Mouse (Mus musculus) midbrain, embryonic 14.5 days (tissue): ENCODE results near the gene Snrnp35. TPM values are rescaled to one million over a fixed set of nuclear protein-coding genes. Genes with fewer than 3 reads are reported as not detected.

ENCODE experiments used
- ATAC-seq: fragments of 200-750 bp; cut with Nextera tagmentation; 2 replicates; pipeline ENCODE4 v1.8.0; 2017; ENCODE audit warnings: moderate number of reproducible peaks, moderate library complexity; ENCODE audit not compliant: low FRiP score, low TSS enrichment
- DNase-seq: peaks from one replicate; pipeline ENCODE4 v3.0.0-alpha.2; 2015
- H3K27ac ChIP-seq: fragments of 300-500 bp; sonication (generic); replicated peaks from 2 replicates; pipeline ENCODE4 v1.5.1; 2014; ENCODE audit warnings: mild to moderate bottlenecking, low read depth, low read length, moderate library complexity
- H3K27me3 ChIP-seq: fragments of 300-500 bp; sonication (generic); 2 replicates; pipeline ENCODE4 v1.6.1; 2014; ENCODE audit warnings: low read length, control low read depth, mixed read lengths; ENCODE audit not compliant: control insufficient read depth, insufficient read depth
- H3K36me3 ChIP-seq: fragments of 300-500 bp; sonication (generic); 2 replicates; pipeline ENCODE4 v1.6.1; 2014; ENCODE audit warnings: low read length, control low read depth; ENCODE audit not compliant: control insufficient read depth, insufficient read depth
- H3K4me1 ChIP-seq: fragments of 300-500 bp; sonication (generic); 2 replicates; pipeline ENCODE4 v1.6.1; 2014; ENCODE audit warnings: mild to moderate bottlenecking, antibody characterized with exemption, low read length, control low read depth; ENCODE audit not compliant: control insufficient read depth, insufficient read depth
- H3K4me2 ChIP-seq: fragments of 300-500 bp; sonication (generic); 2 replicates; pipeline ENCODE4 v1.6.1; 2014; ENCODE audit warnings: mild to moderate bottlenecking, low read length, moderate library complexity
- H3K4me3 ChIP-seq: fragments of 300-500 bp; sonication (generic); replicated peaks from 2 replicates; pipeline ENCODE4 v1.5.1; 2014; ENCODE audit warnings: low read depth, low read length
- H3K9ac ChIP-seq: fragments of 300-500 bp; sonication (generic); replicated peaks from 2 replicates; pipeline ENCODE4 v1.6.1; 2014; ENCODE audit warnings: mild to moderate bottlenecking, low read length, moderate library complexity
- H3K9me3 ChIP-seq: fragments of 300-500 bp; sonication (generic); 2 replicates; pipeline ENCODE4 v1.6.1; 2016; ENCODE audit warnings: low read length, control low read depth, mixed read lengths; ENCODE audit not compliant: control insufficient read depth
- WGBS: fragments of 180-500 bp; shearing (Covaris S2); extraction: QIAGEN DNeasy Blood & Tissue Kit; methylation state at CpG from one replicate; pipeline ENCODE4 v1.1.7; 2014; 5-methylcytosine and 5-hydroxymethylcytosine counted together
- polyA plus RNA-seq: library from polyadenylated mRNA; unstranded; fragments of >200 nt; fragmentation: Nextera tagmentation; extraction: Ambion mirVana; gene quantifications from 2 replicates; pipeline ENCODE4 v1.2.1, GENCODE M21; 2014

The Snrnp35 gene
- polyA plus RNA-seq, 1 experiment from 2014 or later = 8.9 TPM

DNA sequence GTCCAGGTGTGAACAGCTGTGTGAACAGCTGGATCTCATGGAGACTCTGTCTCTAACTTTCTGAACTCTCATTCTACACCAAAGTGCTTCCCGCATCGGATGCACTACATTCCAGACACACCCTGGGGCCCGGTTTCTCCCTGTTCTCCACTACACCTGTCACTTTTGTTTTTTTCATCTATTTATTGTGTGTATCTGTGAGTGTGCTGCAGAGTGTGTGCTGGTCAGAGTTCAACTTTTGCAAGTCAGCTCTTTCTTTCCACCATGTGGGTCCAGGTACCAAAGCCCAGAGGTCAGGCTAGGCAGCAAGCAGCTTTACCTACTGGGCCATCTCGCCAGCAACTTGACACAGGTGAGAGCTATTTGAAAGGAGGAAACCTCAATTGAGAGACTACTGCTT is 22.3 kb downstream of the Snrnp35 start:
- Histone ChIP-seq H3K9me3 (no peaks in the 10 kb centered on the region), H3K4me3 (no peak overlapping the region), H3K4me2 (no peak overlapping the region), H3K27me3 (no peaks in the 10 kb centered on the region), H3K36me3 (peaks cover 15% of the 10 kb centered on the region), H3K27ac (no peak overlapping the region), H3K4me1 (no peaks in the 10 kb centered on the region), H3K9ac (no peak overlapping the region)
- 95% methylated on average over 4 of the region's 4 CpGs for WGBS
- ATAC-seq = no peak
- DNase-seq = no peak

DNA sequence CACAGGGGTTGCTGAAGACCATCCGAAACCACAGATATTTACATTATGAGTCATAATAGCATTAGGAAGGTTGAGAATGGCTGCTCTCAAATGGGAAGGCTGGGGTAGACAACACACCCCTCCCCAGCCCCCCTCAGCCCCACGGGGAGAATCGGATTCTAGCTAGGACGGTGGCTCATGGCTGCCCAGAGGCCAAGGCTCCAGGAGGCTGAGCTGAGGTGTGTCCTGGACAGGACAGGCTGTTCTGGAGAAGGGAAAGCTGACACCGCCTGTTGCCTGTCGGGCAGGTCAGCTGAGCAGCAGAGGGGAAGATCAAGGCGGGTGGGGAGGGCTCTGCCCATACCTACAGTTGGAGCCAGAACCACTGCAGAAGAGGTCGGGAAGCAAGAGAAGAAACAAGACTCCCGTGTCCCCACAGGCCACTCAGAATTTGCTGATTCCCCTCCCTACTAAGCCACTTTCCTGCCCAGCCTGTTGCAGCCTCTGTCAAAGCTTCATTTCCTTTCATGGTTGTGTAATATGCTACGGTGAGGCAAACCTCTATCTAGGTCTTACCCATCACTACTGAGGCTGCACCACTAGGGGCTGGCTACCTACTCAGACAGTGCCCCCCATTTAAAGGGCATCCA is 23.9 kb downstream of the Snrnp35 start:
- 86% methylated on average over 10 of the region's 10 CpGs for WGBS
- H3K27ac ChIP-seq = no peak overlapping the region
- ATAC-seq (no peak), DNase-seq (no peak)
- H3K36me3 ChIP-seq = peaks cover 11% of the 10 kb centered on the region
- H3K9ac ChIP-seq = no peak overlapping the region
- H3K4me1 ChIP-seq = no peaks in the 10 kb centered on the region
- no peaks in the 10 kb centered on the region for H3K27me3 ChIP-seq
- H3K9me3 ChIP-seq = no peaks in the 10 kb centered on the region
- no peak overlapping the region for H3K4me3 ChIP-seq
- no peak overlapping the region for H3K4me2 ChIP-seq

DNA sequence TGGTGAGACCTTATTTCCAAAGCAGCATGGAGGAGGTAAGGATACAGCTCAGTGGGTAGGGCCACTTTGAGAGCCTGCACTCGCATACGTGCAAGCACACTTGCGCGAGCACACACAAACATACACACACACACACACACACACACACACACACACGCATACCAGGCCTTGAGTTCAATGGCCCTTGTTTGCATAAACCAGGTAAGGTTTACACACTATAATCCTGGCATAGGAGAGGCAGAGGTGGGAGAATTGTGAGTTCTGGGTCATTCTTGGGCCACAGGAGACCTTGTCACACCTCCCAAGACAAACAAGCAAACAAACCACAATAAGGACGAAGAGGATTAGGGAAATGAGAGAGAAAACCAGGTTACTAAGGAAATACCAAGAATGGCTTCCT is 26.3 kb downstream of the Snrnp35 start:
- Histone ChIP-seq H3K36me3 (peaks cover 13% of the 10 kb centered on the region), H3K4me1 (no peaks in the 10 kb centered on the region), H3K4me2 (no peak overlapping the region), H3K9ac (no peak overlapping the region), H3K4me3 (no peak overlapping the region), H3K27ac (no peak overlapping the region), H3K27me3 (no peaks in the 10 kb centered on the region), H3K9me3 (no peaks in the 10 kb centered on the region)
- ATAC-seq (no peak), DNase-seq (no peak)
- 89% methylated on average over 6 of the region's 6 CpGs for WGBS

DNA sequence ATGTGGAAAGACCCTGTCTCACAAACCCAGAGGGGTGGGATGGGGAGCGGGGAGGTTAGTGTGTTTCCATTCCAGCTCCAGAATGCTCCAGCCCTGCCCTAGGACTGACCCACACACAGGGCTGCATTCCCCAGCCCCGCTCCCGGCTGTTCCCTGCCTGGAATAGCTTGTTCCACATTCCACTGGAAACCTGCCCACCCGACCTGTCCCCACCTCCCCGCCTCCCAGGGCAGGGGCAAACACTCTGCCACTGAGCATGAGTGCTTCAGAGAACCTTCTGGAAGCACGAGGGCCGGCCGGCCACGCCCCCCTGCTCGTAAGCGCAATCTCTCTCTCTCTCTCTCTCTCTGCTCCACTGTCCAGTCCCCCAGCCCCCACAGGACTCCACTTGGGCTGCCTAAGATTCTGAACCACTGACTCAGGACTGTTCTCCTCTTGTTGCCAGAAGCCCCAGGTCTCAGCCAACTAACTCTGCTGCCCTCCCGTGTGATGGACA is 26.9 kb downstream of the Snrnp35 start:
- no peak overlapping the region for H3K4me3 ChIP-seq
- WGBS = 80% methylated on average over 12 of the region's 12 CpGs

DNA sequence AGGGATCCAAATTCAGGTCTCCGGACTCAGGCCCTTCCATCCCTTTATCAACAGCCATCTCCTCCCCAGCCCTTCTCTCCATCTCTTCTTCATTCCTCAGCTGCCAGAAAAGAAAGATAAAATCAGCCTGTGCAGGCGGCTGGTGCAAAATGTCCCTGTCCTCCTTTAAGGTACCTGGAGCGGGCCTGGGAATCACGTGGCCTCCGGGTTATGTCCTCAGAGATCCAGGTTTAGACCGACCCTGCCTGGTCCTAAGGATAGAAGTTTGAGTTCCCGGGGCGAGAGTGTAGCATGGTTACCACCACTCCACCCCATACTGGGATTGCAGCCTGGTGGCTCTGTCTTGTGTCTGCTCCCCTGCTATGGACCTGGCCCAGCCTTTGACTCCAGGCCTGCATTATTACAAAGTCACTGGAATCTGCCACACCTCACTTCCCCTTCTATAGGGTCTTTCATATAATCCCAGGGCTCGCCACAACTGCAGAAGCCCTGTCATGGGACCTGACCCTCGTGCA is 27.7 kb downstream of the Snrnp35 start:
- Histone ChIP-seq H3K9ac (no peak overlapping the region), H3K27me3 (no peaks in the 10 kb centered on the region), H3K4me1 (no peaks in the 10 kb centered on the region), H3K4me3 (no peak overlapping the region), H3K9me3 (no peaks in the 10 kb centered on the region), H3K36me3 (peaks cover 14% of the 10 kb centered on the region), H3K4me2 (no peak overlapping the region), H3K27ac (no peak overlapping the region)
- ATAC-seq (no peak), DNase-seq (no peak)
- 90% methylated on average over 10 of the region's 10 CpGs for WGBS

More for the DNA sequence above, 26.9 kb downstream of the Snrnp35 start:
- H3K27ac ChIP-seq = no peak overlapping the region
- ATAC-seq (no peak), DNase-seq (no peak)
- H3K9me3 ChIP-seq = no peaks in the 10 kb centered on the region
- H3K36me3 ChIP-seq = peaks cover 16% of the 10 kb centered on the region
- H3K9ac ChIP-seq = no peak overlapping the region
- H3K4me2 ChIP-seq = no peak overlapping the region
- no peaks in the 10 kb centered on the region for H3K27me3 ChIP-seq
- H3K4me1 ChIP-seq = no peaks in the 10 kb centered on the region

DNA sequence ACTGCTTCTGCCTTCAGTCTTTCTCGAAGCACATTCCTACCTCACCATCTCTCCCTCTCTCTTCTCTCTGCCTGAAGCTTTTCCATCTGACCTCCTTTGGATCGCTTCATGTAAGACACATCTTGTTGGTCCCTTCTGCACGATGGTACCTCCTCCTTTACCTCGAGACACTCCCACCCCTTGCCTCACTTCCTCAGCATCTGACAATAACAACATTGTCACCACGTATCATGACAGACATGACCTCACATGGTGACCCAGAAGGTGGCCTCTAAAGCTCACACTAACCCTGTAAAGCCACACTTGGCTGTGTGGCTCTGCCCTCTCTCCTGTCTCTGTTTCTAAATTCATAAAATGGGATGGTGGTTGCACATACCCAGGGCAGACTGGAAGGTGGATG is 32.9 kb downstream of the Snrnp35 start:
- Histone ChIP-seq H3K27me3 (no peaks in the 10 kb centered on the region), H3K4me1 (no peaks in the 10 kb centered on the region), H3K4me3 (no peak overlapping the region), H3K9ac (no peak overlapping the region), H3K9me3 (no peaks in the 10 kb centered on the region), H3K4me2 (no peak overlapping the region), H3K27ac (no peak overlapping the region), H3K36me3 (peaks cover 18% of the 10 kb centered on the region)
- ATAC-seq (no peak), DNase-seq (no peak)
- 79% methylated on average over 5 of the region's 5 CpGs for WGBS

DNA sequence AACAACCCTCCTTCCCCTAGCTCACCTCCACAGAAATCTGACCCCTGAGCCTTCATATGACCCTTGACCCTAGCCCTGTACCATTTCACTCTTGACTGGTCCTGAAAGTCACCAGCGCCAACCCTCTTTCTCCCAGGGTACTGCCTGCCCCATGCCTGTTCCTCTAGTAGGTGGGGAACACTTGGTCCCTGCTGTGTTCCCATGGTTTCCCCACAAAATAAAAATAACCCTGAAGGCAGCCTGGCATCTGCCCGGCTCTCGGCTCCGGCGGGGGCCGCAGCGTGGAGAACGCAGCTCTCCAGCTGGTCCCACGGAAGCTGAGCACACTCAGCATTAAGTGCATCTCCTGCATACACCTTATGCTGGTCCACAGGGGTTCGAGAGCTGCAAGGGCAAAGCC is 35.7 kb downstream of the Snrnp35 start:
- H3K9me3 ChIP-seq = no peaks in the 10 kb centered on the region
- no peak overlapping the region for H3K9ac ChIP-seq
- no peak overlapping the region for H3K4me2 ChIP-seq
- H3K4me3 ChIP-seq = no peak overlapping the region
- H3K4me1 ChIP-seq = no peaks in the 10 kb centered on the region
- WGBS = 28% methylated on average over 10 of the region's 10 CpGs
- ATAC-seq (no peak), DNase-seq (no peak)
- H3K36me3 ChIP-seq = peaks cover 10% of the 10 kb centered on the region
- H3K27ac ChIP-seq = no peak overlapping the region
- H3K27me3 ChIP-seq = no peaks in the 10 kb centered on the region

DNA sequence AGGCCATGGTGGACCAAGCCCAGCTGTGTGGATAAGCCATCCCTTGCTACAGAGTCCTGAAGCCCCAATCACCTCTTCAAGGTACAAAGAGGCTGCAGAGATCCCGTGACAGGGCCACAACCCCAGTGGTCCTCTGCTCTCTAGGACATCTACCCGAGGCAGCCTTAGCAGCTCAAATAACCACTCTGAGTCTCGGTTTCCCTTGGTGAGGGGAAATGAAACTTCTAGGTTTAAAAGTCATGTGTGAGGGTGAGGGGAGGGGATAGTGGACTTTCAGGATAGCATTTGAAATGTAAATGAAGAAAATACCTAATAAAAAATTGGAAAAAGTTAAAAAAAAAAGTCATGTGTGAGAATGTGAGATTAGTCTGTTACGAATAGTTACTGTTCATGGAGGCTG is 38.7 kb downstream of the Snrnp35 start:
- no peaks in the 10 kb centered on the region for H3K9me3 ChIP-seq
- H3K4me2 ChIP-seq = no peak overlapping the region
- ATAC-seq (no peak), DNase-seq (no peak)
- no peak overlapping the region for H3K9ac ChIP-seq
- 95% methylated on average over 4 of the region's 4 CpGs for WGBS
- no peaks in the 10 kb centered on the region for H3K27me3 ChIP-seq
- no peaks in the 10 kb centered on the region for H3K4me1 ChIP-seq
- H3K27ac ChIP-seq = no peak overlapping the region
- H3K4me3 ChIP-seq = no peak overlapping the region
- peaks cover 4% of the 10 kb centered on the region; the same call in 1 of the 2 replicates for H3K36me3 ChIP-seq

DNA sequence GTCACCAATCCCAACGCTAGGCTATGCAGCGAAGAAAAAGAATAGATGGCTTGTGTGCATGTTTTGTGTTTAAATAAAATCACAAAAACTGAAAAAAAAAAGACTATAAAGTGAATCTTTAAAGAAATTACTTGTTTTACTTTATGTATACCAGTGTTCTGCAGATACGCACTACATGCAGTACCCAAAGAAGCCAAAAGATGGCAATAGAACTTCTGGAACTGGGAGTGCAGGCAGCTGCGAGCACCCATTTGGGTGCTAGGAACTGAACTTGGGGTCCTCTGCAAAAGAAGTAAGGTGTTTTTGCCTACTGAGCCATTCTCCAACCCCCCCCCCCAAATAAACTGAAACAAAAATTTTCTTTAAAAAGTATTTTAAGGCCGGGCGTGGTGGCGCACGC is 40.1 kb downstream of the Snrnp35 start:
- ATAC-seq (no peak), DNase-seq (peak; percentile 18)
- 95% methylated on average over 8 of the region's 8 CpGs for WGBS
- Histone ChIP-seq H3K27me3 (no peaks in the 10 kb centered on the region), H3K4me1 (no peaks in the 10 kb centered on the region), H3K9me3 (no peaks in the 10 kb centered on the region), H3K9ac (no peak overlapping the region), H3K4me3 (no peak overlapping the region), H3K4me2 (no peak overlapping the region), H3K27ac (no peak overlapping the region), H3K36me3 (peaks cover 4% of the 10 kb centered on the region; the same call in 1 of the 2 replicates)
